Mouse (Mus musculus) heart, adult 8-10 months (tissue): ENCODE measurements at regions not wholly inside any gene's neighbourhood (a gene's known extent, or its start where the extent isn't known, plus 50 kb on each side); places are given as distances from the start of the nearest gene placed in this dataset.

ENCODE experiments used
- DNase-seq: peaks from one replicate; pipeline ENCODE4 v3.0.0; 2022; ENCODE audit warnings: low spot score

DNA sequence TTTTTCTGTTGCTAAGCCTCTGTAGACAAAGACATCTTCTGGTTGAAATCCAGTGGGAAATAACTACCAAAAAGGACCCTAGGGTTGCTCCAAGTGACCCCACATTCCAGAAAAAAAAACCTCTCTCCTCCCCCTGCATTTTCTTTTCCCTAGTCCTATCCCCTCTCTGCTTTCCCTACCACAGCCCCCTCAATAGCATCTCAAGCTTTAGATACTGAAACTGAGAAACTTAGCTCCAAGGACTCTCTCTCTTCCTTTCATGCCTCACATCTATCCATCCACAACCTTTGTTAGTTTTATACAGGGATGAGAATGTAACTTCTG lies 207.5 kb upstream of the Ercc4 start:
- no peak for DNase-seq

GRCm38 (mm10) chr16:12903161-12903560 lies 206.3 kb upstream of the Ercc4 start:
- no peak for DNase-seq

- DNase-seq = no peak
Measured at GRCm38 (mm10) chr16:12904937-12905336, 204.5 kb upstream of the Ercc4 start.

DNA sequence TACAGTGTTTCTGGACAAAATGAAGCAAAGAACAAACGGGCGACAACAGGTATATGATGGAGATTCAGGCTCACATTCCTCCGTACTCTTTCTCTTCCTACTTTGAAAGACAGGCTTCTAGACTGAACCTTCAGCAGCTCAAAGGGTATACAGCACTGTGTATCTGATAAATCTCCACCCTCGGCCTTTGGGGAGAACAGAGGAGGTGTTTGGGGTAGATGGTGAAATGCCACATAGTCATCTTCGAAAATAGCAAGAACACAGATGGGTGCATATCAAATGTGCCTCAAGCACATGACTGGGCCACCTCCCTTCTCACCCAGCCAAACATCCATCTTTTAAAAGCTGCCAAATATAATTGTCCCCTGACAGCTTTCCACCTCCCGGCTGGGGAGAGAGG lies 184.8 kb upstream of the Ercc4 start:
- DNase-seq = no peak

DNA sequence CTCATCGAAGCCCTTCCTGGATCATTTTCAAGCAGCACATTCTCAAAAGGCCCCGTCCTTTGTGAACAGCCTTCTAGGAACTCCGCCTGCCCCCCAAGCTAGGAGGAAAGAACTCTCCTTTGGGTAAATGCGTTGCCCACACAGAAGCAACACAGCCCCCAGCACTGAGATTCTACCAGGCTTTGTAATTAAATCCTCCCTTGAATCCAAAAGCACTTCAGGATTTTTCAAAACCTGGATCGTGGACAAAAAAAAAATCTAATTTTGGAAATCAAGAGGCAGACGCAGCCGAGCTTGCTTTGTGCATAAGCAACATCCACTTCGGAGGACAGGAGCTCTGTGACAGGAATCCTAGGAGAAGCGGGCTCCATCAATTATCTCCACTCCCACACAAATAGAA lies 183.6 kb upstream of the Ercc4 start:
- no peak for DNase-seq

DNA sequence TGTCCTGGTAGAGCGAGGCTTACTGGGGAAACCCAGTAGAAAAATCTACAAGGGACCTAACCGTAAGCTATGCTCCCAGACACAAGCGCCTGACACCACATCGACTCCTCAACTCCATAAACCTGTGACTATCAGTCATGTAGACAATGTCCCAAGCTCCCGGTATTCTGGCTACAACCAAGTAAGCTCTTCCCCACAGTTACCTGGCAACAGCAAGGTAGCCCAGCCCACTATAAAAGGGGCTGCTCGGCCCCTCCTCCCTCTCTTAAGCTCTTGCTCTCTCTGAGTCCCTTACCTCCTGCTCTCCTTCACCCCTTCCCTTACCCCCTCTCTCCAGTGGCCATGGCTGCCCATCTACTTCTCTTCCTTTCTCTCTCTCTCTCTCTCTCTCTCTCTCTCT lies 178.4 kb upstream of the Ercc4 start:
- DNase-seq = no peak

DNA sequence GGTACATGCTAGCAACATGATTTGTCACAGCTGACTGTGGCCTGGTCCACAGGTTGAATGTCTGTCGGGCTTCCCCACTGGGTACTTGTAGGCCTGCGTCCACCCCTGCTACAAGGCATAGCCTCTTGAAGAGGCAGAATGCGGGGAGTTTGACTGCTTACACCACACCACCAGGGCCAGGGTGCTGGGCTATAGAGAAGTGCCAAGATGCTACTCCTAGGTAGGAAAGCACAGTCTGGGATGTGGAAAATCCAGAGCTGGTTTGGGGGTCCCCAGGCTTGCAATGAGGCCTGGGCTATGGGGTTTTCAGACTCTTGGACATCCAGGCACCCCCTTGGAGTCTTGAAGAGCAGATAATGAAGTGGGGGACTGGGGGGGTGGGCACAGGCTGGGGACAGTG lies 176.5 kb upstream of the Ercc4 start:
- no peak for DNase-seq

DNA sequence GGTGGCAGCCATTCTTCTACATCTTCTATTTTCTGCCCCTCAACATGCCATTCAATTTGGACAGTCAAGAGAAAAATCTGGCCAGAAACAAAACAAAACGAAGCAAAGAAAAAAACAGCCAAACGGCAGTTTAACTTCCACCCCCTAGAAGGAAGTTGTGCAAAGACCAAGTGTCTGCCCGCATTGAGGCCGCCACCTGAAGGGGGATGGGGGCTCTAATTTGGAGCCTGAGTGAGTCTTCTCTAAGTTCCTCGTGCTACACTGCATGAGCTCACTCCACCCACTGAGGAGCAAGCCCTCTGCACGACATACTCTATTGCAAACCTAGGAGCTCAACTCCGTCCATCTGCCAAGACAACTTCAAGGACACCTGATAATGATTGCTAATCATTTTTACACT lies 174.9 kb upstream of the Ercc4 start:
- no peak for DNase-seq

DNA sequence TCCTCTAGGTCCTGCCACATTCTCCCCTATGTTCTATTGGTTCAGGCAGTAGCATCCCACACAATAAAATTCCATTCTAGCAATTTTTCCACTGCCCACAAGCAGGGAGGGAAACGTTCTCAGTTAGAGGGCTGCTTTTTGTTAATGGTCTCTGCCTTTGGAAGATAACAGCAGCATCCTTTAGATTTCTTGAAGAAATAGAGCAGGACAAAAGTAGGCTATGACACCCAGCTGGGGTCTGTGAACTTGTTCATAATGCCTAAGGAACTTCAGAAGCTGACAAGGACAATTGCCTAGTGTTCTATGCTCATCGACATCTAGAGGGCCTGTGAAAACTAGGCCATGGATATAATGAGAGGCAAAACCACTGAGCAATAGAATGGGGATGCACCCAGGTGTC lies 174.2 kb upstream of the Ercc4 start:
- DNase-seq = no peak

- no peak for DNase-seq
Measured at GRCm38 (mm10) chr16:12936571-12936970, 172.9 kb upstream of the Ercc4 start.

- DNase-seq = no peak
Measured at GRCm38 (mm10) chr16:12938563-12938962, 170.9 kb upstream of the Ercc4 start.

GRCm38 (mm10) chr16:12951176-12951575 lies 158.3 kb upstream of the Ercc4 start:
- no peak for DNase-seq

GRCm38 (mm10) chr16:12954028-12954427 lies 155.5 kb upstream of the Ercc4 start:
- DNase-seq = no peak

DNA sequence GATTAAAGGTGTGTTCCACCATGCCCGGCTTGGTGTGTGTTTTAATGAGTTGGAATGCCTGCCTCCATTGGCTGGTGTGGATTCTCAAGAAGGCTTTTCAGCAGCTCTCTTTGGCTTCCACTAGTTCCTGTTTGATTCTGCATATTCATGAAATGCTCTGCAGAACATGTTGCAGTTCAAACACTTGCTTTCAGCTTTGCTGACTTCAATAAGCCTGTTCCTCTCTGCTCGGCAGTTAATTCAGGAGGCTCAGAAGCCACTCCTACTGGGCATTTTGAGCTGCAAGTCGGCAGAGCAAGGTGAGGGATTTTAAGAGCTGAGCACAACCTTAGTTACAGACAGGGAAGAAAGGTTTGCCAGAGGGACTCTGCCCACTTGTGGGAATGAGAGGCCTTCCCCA lies 153.1 kb upstream of the Ercc4 start:
- DNase-seq = no peak

DNA sequence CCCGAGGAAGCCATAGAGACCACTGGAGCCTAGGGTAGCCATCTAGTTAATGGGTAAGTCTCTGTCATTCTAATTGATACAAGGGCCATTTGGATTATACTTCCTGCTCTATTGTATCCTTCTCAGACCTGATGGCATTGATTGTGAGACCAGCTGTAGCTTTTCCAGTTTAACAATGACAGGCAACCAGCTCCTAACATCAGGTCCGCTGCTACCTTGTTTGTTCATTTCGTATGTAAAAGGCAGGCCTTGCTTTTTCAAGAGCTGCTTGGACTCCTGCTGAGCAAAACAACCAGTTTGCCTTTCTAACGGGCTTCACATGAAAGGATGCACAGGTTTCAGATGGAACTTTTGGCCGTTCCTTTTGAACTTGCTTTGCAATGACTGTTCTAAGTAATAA lies 148.6 kb upstream of the Ercc4 start:
- DNase-seq = no peak

DNA sequence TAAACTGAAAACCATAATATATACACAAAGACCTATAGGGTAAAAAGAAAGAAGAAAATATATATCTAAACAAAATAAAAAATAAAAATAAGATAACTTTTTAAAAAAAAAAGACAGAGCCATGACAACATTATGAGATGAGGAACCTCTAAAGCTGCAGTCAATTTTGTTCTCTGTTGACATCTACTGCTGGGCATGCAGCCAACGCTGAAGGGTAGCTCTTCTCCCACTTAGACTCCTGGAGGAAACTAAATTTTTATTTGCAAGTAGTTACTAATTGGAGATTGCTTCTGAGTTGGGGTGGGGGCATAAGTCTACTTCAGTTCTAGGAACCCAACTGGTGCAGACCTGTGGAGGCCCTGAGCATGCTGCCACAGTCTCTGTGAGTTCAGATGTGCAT lies 126.8 kb upstream of the Ercc4 start:
- DNase-seq = no peak

DNA sequence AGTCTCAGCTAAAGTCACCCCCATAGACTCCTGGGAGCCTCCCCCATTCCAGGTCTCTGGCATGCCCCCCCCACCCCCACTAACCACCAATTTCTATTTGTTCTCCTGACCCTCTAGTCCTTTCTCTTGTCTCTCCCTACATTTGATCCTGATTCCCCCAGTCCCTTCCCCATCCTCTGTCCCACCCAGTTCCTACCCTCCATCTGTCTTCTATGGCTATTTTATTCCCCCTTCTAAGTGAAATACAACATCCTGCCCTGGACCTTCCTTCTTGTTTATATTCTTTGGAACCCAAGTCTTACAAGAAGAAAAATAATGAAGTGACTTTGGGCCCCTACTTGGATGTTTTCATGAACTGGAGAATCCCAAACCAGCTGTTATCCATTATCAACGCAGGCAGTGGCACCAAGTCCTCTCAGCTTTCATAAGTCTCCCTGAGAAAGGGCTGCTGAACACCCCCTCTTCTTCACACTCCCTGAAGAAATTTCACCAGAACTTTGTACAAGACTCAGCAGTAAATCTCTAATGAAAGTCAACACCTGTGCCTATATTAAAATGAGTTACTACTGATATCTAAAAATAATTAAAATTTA lies 108.1 kb upstream of the Ercc4 start:
- DNase-seq = no peak

DNA sequence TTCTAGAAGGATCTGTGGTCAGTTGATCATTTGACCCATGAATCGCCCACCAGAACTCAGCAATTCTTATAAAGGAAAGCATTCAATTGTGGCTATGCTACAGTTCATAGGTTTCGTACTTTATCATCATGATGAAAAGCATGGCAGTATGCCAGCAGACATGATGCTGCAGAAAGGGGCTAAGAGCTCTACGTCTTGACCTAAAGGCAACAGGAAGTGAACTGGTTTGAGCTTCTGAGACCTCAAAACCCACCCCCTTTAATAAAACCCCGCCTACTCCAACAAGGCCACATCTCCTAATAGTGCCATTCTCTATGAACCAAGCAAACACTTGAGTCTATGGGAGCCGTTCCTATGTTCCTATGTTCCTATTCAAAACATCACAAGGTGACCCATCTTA lies 96.6 kb upstream of the Ercc4 start:
- DNase-seq = no peak

- no peak for DNase-seq
Measured at GRCm38 (mm10) chr16:13013891-13014644, 95.4 kb upstream of the Ercc4 start.

DNA sequence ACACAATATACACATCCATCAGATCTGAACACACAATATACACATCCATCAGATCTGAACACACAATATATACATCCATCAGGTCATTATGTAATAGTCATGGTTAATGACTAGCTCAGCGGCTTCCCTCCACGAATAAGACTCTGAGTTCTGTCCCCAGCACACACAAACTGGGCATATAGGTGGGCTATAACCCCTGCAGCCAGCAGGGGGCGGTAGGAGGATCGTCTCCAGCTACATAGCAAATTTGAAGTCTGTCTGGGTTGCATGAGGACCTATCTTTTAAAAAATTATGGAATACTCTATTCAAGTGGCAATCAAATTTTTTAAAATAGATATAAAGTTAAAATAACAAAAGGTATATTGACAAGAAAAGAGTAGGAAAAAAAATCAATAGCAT lies 86.6 kb upstream of the Ercc4 start:
- DNase-seq = no peak

- DNase-seq = no peak
Measured at GRCm38 (mm10) chr16:13025393-13025792, 84.1 kb upstream of the Ercc4 start.

- DNase-seq = no peak
Measured at GRCm38 (mm10) chr16:13034136-13034535, 75.3 kb upstream of the Ercc4 start.

DNA sequence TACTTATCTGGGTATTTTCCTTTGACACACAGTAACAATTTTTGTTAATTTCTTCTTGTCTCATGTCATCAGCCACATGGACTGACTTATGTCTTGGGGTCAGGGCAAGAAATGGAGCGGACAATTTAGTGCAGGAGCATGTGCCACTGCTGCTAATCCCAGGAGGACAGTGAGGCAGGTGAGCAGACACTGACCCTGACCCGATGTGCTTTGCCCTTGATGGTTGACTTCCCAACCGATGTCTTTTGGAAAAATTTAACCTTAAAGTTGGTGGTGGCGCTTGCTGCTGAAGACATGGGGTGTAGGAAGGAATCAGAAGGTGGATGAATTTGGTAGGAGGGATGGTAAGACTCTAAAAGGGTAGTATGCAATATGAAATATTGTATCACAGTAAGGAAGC lies 72.9 kb upstream of the Ercc4 start:
- DNase-seq = no peak
